Mouse (Mus musculus) embryonic fibroblast, embryonic 13.5 days (primary cell): ENCODE data around the gene Med18. TPM values are rescaled to one million over a fixed set of nuclear protein-coding genes. Genes with fewer than 3 reads are reported as not detected.
"Not testable (repeated sequence)": the region's sequence is repeated elsewhere in the genome, so short reads cannot be mapped to it uniquely, and the experiment has no call there.

Source experiments
- H3K27ac ChIP-seq: 2 replicates; pipeline ENCODE4 v1.5.1; 2012; ENCODE audit warnings: low read length, control low read depth, inconsistent platforms; ENCODE audit not compliant: insufficient read depth
- H3K4me1 ChIP-seq: 2 replicates; pipeline ENCODE4 v1.6.1; 2011; ENCODE audit warnings: low read length; ENCODE audit not compliant: control insufficient read depth, insufficient read depth
- H3K4me3 ChIP-seq: 2 replicates; pipeline ENCODE4 v1.5.1; 2011; ENCODE audit warnings: mild to moderate bottlenecking, control low read depth, low read length; ENCODE audit not compliant: insufficient read depth
- CTCF ChIP-seq: IDR thresholded peaks from 2 replicates; pipeline ENCODE4 v1.5.1; 2011; ENCODE audit warnings: mild to moderate bottlenecking, control low read depth, low read length, moderate library complexity, borderline replicate concordance; ENCODE audit not compliant: insufficient read depth
- POLR2A ChIP-seq: IDR thresholded peaks from 2 replicates; pipeline ENCODE4 v1.6.1; 2011; ENCODE audit warnings: low read depth, mild to moderate bottlenecking, control low read depth, low read length, moderate library complexity
- polyA plus RNA-seq: library from polyadenylated mRNA; stranded (reverse); fragments of >200 nt; gene quantifications from 2 replicates; pipeline ENCODE4 v1.2.4, GENCODE M21; 2011; ENCODE audit warnings: low read depth; ENCODE audit not compliant: missing spikeins, insufficient read length

Gene Med18
- polyA plus RNA-seq, 1 experiment: 7.1 TPM

DNA sequence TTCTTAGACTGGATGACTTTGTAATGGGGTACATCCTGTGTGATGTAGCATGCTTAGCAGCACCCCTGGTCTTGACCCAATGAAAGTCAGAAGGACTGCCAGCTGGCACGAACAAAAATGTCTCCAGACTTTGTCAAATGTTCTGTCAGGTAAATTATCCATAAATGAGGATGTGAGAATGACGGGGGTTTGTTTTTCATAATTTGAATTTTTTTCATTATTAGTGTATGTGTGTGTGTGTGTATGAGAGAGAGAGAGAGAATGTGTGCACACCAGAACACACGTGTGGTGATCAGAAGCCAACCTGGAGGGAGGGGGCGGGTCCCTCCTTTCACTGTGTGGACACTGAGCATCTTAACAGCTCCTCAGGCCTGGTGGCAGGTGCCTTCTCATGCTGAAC lies 20.5 kb upstream of the Med18 start:
- Histone ChIP-seq H3K4me3 (no peak overlapping the region), H3K27ac (no peak overlapping the region), H3K4me1 (no peaks in the 10 kb centered on the region)
- TF ChIP-seq POLR2A (no peak), CTCF (no peak)

DNA sequence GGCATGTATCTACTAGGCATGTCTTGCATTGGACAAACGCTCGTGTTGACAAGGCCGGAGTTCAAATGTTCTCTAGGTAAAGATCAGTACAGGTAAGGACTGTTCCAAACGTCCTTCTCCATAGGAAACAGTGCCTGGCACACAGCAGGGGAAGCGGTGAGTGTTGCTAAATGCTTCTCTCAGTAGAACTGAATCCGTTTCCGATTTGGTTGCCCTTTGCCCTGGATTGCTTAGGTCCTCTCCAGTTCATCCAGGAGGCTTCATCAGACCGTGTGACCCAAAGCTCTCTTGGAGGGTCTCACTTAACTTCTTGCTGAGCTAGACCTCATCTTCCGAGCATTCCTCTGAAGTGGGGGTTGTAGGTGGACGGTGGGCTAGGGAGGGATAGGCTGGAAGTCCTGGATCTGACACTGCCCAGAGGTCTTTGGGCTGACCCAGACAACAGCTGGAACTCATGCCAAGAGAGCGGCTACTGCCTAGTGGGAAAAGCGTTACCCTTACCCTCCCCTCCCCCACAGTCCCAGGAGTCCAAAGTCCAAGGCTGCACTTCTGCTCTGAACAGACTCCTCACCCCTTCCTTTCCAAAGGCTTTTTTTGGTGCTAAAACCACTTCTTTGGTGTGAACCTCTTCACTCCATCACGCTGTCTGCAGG lies 19.4 kb upstream of the Med18 start:
- Histone ChIP-seq H3K4me3 (no peak overlapping the region), H3K4me1 (no peaks in the 10 kb centered on the region), H3K27ac (no peak overlapping the region)
- no peak for TF ChIP-seq CTCF
- TF ChIP-seq POLR2A: no peak

GRCm38 (mm10) chr4:132482104-132482503 lies 18.4 kb upstream of the Med18 start:
- H3K27ac ChIP-seq, H3K4me1 ChIP-seq, H3K4me3 ChIP-seq: not testable (repeated sequence)

- H3K27ac ChIP-seq: no peak overlapping the region
- TF ChIP-seq CTCF (no peak), POLR2A (no peak)
- H3K4me3 ChIP-seq: no peak overlapping the region
- H3K4me1 ChIP-seq: no peaks in the 10 kb centered on the region
Observed at GRCm38 (mm10) chr4:132477833-132478232, 14.1 kb upstream of the Med18 start.

GRCm38 (mm10) chr4:132475895-132476878 lies 12.5 kb upstream of the Med18 start:
- Histone ChIP-seq H3K27ac (no peak overlapping the region), H3K4me1 (no peaks in the 10 kb centered on the region), H3K4me3 (no peak overlapping the region)
- TF ChIP-seq POLR2A (no peak), CTCF (no peak)

DNA sequence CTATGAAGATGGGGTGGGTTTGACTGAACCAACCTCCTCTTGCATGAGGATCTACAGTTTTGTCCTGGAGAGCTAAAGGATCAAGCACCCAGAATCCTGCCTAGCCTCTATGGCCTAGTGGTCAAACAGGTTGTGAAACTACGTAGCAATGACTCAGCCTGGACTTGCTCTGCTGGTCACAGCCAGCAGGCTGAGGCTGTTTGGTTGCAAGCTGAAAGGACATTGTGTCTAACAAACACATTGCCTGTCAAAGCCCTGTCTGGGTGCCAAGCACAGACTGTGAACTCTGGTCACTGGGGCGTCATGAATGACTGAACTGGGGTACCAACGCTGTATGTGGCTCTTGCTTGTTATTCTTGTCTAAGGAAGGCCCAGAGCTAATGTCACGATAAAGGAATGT lies 10.9 kb upstream of the Med18 start:
- no peak overlapping the region for H3K4me3 ChIP-seq
- H3K4me1 ChIP-seq: no peaks in the 10 kb centered on the region
- no peak overlapping the region for H3K27ac ChIP-seq
- TF ChIP-seq POLR2A (no peak), CTCF (no peak)

GRCm38 (mm10) chr4:132473411-132473810 lies 9.7 kb upstream of the Med18 start:
- Histone ChIP-seq H3K4me3 (no peak overlapping the region), H3K27ac (no peak overlapping the region)
- no peak for TF ChIP-seq POLR2A

DNA sequence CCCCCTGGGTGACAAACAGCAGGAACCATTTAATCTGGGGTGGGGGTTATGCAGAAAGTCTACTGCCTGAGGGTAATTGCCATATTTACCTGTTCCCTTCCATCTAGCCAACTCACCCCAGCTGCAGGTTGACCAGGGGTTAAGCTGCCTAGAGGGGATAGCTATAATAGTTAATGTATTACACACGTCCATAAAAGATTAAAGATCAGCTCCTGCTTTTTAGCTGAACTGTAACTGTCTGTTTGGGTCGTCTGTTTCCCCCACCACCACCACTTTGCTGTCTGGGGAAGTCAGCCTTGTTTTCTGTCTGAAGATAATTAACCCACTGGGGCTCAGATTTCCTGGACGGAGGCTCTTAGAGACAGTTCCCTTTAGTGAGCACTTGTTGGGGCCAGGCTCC lies 6.2 kb upstream of the Med18 start:
- no peak for TF ChIP-seq POLR2A
- no peak for TF ChIP-seq CTCF
- Histone ChIP-seq H3K27ac (no peak overlapping the region), H3K4me3 (no peak overlapping the region), H3K4me1 (no peaks in the 10 kb centered on the region)

More at GRCm38 (mm10) chr4:132473411-132473810, 9.7 kb upstream of the Med18 start:
- no peaks in the 10 kb centered on the region for H3K4me1 ChIP-seq

DNA sequence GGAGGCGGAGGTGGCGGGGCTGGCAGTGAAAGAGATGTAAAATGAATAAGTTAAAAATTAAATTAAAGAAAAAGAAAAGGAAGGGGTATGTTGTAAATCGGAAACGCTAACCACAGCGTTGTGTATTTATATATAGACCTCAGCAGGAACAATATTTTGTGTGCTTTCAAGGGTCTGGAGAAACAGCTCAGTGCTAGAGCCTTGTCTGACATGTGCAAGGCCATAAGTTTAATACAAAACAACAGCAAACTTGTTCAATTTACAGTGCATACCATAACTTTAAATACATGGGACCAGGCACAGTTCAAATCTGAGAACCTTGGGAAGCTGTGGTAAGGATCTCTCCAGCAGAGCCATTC lies 513 bp upstream of the Med18 start:
- Histone ChIP-seq H3K27ac (0 out of 2 replicates have a peak overlapping the region, but pooled peaks have one; percentile 38), H3K4me1 (peaks cover 2% of the 10 kb centered on the region; the same call in 1 of the 2 replicates), H3K4me3 (peak overlapping the region; percentile 74)
- TF ChIP-seq POLR2A: no peak
- TF ChIP-seq CTCF: no peak

DNA sequence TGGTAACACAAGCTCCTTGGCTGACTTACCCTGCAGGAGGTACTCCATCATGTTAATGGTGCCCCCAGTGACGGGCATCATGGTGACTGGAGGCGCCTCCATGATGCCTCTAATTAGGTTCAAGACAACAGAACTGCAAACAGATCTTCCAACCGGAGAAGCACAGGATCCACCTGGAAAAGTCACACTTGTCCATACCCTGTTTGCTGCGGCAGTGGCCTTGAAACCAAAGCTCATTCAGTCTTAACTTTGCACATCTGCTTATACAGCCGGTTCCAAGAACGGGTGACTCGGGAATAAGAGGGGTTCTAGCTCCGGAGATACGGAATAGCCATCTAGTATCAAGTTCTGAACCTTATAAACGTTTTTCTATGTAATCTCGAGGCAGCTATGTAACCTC lies 885 bp downstream of the Med18 start:
- Histone ChIP-seq H3K27ac (0 out of 2 replicates have a peak overlapping the region, but pooled peaks have one; percentile 50), H3K4me1 (peaks cover 2% of the 10 kb centered on the region; the same call in 1 of the 2 replicates), H3K4me3 (peak overlapping the region; percentile 74)
- TF ChIP-seq CTCF: no peak
- no peak for TF ChIP-seq POLR2A
